Mouse (Mus musculus) testis, adult 2 months (tissue): Measurements from ENCODE around the gene 2310011J03Rik. TPM values are rescaled to one million over a fixed set of nuclear protein-coding genes. Genes with fewer than 3 reads are reported as not detected.

Source experiments
- H3K27ac ChIP-seq: fragments of 200-500 bp; 2 replicates; pipeline ENCODE4 v1.5.1; 2012; ENCODE audit warnings: low read depth, low read length; ENCODE audit not compliant: control insufficient read depth, insufficient read depth
- H3K27me3 ChIP-seq: fragments of 200-500 bp; 2 replicates; pipeline ENCODE4 v1.6.1; 2012; ENCODE audit warnings: mild to moderate bottlenecking, low read length, moderate library complexity; ENCODE audit not compliant: control insufficient read depth, insufficient read depth
- H3K36me3 ChIP-seq: fragments of 200-500 bp; 2 replicates; pipeline ENCODE4 v1.6.1; 2012; ENCODE audit warnings: mild to moderate bottlenecking, low read length; ENCODE audit not compliant: control insufficient read depth, insufficient read depth
- H3K4me1 ChIP-seq: fragments of 200-500 bp; 2 replicates; pipeline ENCODE4 v1.6.1; 2012; ENCODE audit warnings: low read length; ENCODE audit not compliant: control insufficient read depth, insufficient read depth
- H3K4me3 ChIP-seq: fragments of 200-500 bp; 2 replicates; pipeline ENCODE4 v1.5.1; 2012; ENCODE audit warnings: low read depth, mild to moderate bottlenecking, low read length, moderate library complexity, mixed read lengths; ENCODE audit not compliant: control insufficient read depth
- CTCF ChIP-seq: fragments of 200-500 bp; IDR thresholded peaks from 2 replicates; pipeline ENCODE4 v1.5.1; 2012; ENCODE audit warnings: low read depth, mild to moderate bottlenecking, inconsistent platforms, low read length, moderate library complexity; ENCODE audit not compliant: control insufficient read depth, insufficient read depth, insufficient replicate concordance
- POLR2A ChIP-seq: fragments of 200-500 bp; IDR thresholded peaks from 2 replicates; pipeline ENCODE4 v1.6.1; 2012; ENCODE audit warnings: low read depth, mild to moderate bottlenecking, inconsistent platforms, low read length, moderate library complexity; ENCODE audit not compliant: control insufficient read depth
- polyA plus RNA-seq: library from polyadenylated mRNA; depleted of rRNA; stranded (reverse); fragments of >200 nt; gene quantifications from 2 replicates; pipeline ENCODE4 v1.2.3, GENCODE M21; 2012

The 2310011J03Rik gene
- polyA plus RNA-seq, 1 experiment, result 11.3 TPM

GRCm38 (mm10) chr10:80295618-80296425, 24.5 kb downstream of the 2310011J03Rik start, which contains the start of gene Apc2:
Apc2 (plus strand) TSS chr10:80295977.
- peaks cover 1% of the 10 kb centered on the region; the same call in 1 of the 2 replicates for H3K36me3 ChIP-seq
- peaks cover 23% of the 10 kb centered on the region for H3K4me1 ChIP-seq
- TF ChIP-seq POLR2A (0 out of 2 replicates have a peak, but pooled peaks have one; percentile 17), CTCF (peak; percentile 24; the same call in 1 of the 2 replicates)
- no peak within 1 kb of the TSS for H3K27ac ChIP-seq
- H3K4me3 ChIP-seq, result peak within 1 kb of the TSS; percentile 74
- no peaks in the 10 kb centered on the region for H3K27me3 ChIP-seq

GRCm38 (mm10) chr10:80294788-80295303, 25.5 kb downstream of the 2310011J03Rik start:
- Histone ChIP-seq H3K27ac (no peak overlapping the region), H3K27me3 (no peaks in the 10 kb centered on the region), H3K36me3 (peaks cover 1% of the 10 kb centered on the region; the same call in 1 of the 2 replicates), H3K4me1 (peaks cover 23% of the 10 kb centered on the region), H3K4me3 (no peak overlapping the region)
- TF ChIP-seq CTCF (no peak), POLR2A (no peak)

DNA sequence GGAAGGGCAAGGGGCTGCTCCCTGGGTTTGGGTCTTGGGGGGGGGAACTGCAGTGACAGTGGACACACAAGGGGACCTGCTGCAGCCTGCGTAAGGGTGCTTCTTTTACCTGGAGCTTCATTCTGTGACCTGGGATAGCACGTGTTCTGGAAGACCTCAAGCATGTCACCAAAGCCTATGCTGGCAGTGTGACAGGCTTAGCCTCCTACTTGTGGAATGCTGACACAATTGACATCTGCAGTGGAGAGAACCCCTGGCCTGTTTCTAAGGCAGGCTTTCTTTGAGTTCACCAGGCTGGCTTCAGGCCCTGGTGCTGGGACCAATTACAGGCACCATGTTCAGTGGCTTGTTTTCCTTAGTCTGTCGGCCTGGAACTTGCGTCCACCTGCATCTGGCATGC, 26.0 kb downstream of the 2310011J03Rik start:
- Histone ChIP-seq H3K27ac (no peak overlapping the region), H3K4me1 (peaks cover 19% of the 10 kb centered on the region), H3K36me3 (peaks cover 1% of the 10 kb centered on the region; the same call in 1 of the 2 replicates), H3K27me3 (no peaks in the 10 kb centered on the region), H3K4me3 (no peak overlapping the region)
- TF ChIP-seq CTCF (no peak), POLR2A (0 out of 2 replicates have a peak, but pooled peaks have one; percentile 29)

DNA sequence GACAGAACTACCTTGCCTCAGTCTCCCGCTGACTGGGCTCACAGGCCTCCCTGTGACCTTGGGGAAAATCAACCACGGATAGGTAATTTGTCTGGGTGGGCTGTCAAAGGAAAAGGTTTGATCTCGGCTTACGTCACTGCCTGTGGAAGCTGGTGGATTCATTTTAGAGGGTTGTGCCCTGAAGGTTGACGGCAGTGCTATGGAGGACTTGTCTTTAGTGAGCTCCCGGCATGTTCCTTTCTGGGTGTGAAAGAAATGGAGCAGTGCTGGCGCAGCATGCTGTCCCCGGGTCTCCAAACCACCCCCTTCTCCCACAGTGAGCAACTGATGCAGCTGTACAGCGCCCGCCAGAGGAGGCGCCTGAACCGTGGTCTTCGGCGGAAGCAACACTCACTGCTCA, 27.0 kb downstream of the 2310011J03Rik start:
- H3K4me1 ChIP-seq, result peaks cover 14% of the 10 kb centered on the region
- peaks cover 1% of the 10 kb centered on the region; the same call in 1 of the 2 replicates for H3K36me3 ChIP-seq
- H3K27me3 ChIP-seq, result no peaks in the 10 kb centered on the region
- TF ChIP-seq CTCF, result no peak
- TF ChIP-seq POLR2A, result no peak
- peak overlapping the region; percentile 98 for H3K4me3 ChIP-seq
- H3K27ac ChIP-seq, result peak overlapping the region; percentile 98

GRCm38 (mm10) chr10:80292251-80293146, 27.8 kb downstream of the 2310011J03Rik start, which contains the start of gene Rps15:
Rps15 (plus strand) TSS chr10:80292453.
- H3K27ac ChIP-seq, result peak within 1 kb of the TSS; percentile 98
- H3K4me1 ChIP-seq, result peaks cover 14% of the 10 kb centered on the region
- no peaks in the 10 kb centered on the region for H3K27me3 ChIP-seq
- H3K36me3 ChIP-seq, result peaks cover 1% of the 10 kb centered on the region; the same call in 1 of the 2 replicates
- TF ChIP-seq CTCF (peak; percentile 46; the same call in 1 of the 2 replicates), POLR2A (peak; percentile 98)
- peak within 1 kb of the TSS; percentile 98 for H3K4me3 ChIP-seq

DNA sequence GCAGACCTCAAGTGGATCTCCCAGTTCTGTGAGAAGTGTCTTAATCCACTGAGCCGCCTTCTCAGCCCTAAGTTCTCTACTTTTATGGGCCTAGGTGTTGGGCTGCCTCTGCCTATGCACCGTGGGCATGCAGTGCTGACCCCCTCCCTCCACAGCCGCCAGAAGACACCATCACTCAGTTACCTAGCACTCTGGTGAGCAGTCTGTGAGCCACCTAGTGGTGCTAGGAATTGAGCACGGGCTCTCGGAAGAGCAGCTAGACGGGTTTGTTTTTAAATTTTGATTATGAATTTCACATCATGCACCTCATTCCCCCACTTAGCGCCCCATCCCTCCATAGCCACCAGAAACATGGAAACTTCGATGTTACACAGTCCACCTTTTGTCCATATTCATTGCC, 31.7 kb downstream of the 2310011J03Rik start:
- Histone ChIP-seq H3K27ac (no peak overlapping the region), H3K4me3 (no peak overlapping the region), H3K4me1 (peaks cover 7% of the 10 kb centered on the region), H3K36me3 (peaks cover 1% of the 10 kb centered on the region), H3K27me3 (no peaks in the 10 kb centered on the region)
- no peak for TF ChIP-seq POLR2A
- TF ChIP-seq CTCF, result no peak
